Mouse (Mus musculus): ENCODE results near the gene Lclat1.
"Not testable (repeated sequence)": the region's sequence is repeated elsewhere in the genome, so short reads cannot be mapped to it uniquely, and the experiment has no call there.

GRCm38 (mm10) chr17:73259258-73259657 lies 151.5 kb downstream of the Lclat1 start:
- not testable (repeated sequence) for TF ChIP-seq GATA1, TAL1 (IDR thresholded peaks at IDR 0.05; ENCODE audit: low read length)
